8 mouse cellular contexts compared by ENCODE assay signal in the genomic region with DNA sequence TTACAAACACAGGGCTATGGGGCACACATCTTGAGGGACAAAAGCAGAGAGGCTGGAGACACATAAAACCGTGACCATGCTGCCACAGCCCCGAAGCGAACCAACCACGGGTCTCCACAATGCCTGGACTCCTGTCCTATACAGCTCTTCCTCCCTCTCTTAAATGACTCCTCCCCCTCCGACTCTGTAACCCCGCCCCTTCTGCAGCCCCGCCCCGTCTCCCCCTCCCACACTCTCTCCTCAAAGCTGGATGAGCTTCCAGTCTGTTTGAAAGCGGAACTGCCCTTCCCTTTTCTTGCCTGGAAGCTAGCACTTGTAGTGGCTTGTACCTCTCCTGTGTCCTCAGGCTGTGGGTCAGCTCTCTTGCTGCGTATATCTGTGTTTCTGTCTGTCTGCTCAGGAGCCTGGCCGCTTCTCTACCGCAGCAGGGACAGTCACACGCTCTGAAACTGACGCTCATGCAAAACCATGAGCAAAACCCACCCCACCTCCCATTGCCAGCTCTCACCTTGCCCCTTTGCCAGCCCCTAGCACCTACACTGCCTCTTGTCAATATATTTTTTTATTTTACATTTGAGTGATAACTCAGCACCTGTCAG. TPM values are rescaled to one million over a fixed set of nuclear protein-coding genes. Genes with fewer than 3 reads are reported as not detected.
DNase-seq lines count a peak whose midpoint lies in the region; ATAC-seq and TF ChIP-seq lines count a peak whose summit lies in the region.

No protein-coding gene starts in this region.

- H3K9me3 ChIP-seq in hindbrain, embryonic 10.5 days = no peaks in the 10 kb centered on the region
- no peaks in the 10 kb centered on the region for H3K9me3 ChIP-seq in hindbrain, embryonic 14.5 days (ENCODE audit: control insufficient read depth, low read length)
- no peaks in the 10 kb centered on the region for H3K9me3 ChIP-seq in embryonic facial prominence, embryonic 11.5 days (replicated peaks; ENCODE audit: control insufficient read depth, low read length)
- no peaks in the 10 kb centered on the region for H3K9me3 ChIP-seq in limb, embryonic 15.5 days
- no peaks in the 10 kb centered on the region for H3K9me3 ChIP-seq in neural tube, embryonic 13.5 days

- peaks cover 28% of the 10 kb centered on the region for H3K27me3 ChIP-seq in hindbrain, embryonic 10.5 days (ENCODE audit: insufficient read depth, poor library complexity, severe bottlenecking)
- H3K27me3 ChIP-seq in hindbrain, embryonic 14.5 days (ENCODE audit: control insufficient read depth, insufficient read depth, low read length) = peaks cover 10% of the 10 kb centered on the region
- H3K27me3 ChIP-seq in embryonic facial prominence, embryonic 11.5 days (ENCODE audit: control insufficient read depth, insufficient read depth, low read length) = peaks cover 7% of the 10 kb centered on the region
- peaks cover 18% of the 10 kb centered on the region for H3K27me3 ChIP-seq in limb, embryonic 15.5 days
- H3K27me3 ChIP-seq in neural tube, embryonic 13.5 days = peaks cover 25% of the 10 kb centered on the region

- ATAC-seq in hindbrain, embryonic 14.5 days (ENCODE audit: low FRiP score) = no peak
- ATAC-seq in embryonic facial prominence, embryonic 11.5 days (replicated peaks; ENCODE audit: insufficient number of reproducible peaks, low FRiP score, low TSS enrichment, low read depth) = 0 out of 2 replicates have a peak, but pooled peaks have one; percentile 5
- no peak for ATAC-seq in limb, embryonic 15.5 days (ENCODE audit: insufficient number of reproducible peaks, low FRiP score, low TSS enrichment, low read depth)
- ATAC-seq in neural tube, embryonic 13.5 days (ENCODE audit: low read depth) = no peak
- no peak for ATAC-seq in megakaryocyte-erythroid progenitor cell, adult 5-6 weeks (replicated peaks; ENCODE audit: low FRiP score, low TSS enrichment, poor library complexity, severe bottlenecking)

- H3K4me3 ChIP-seq in hindbrain, embryonic 10.5 days = peak overlapping the region; percentile 36
- H3K4me3 ChIP-seq in hindbrain, embryonic 14.5 days (replicated peaks; ENCODE audit: low read length) = no peak overlapping the region
- H3K4me3 ChIP-seq in embryonic facial prominence, embryonic 11.5 days (ENCODE audit: low read depth, low read length) = no peak overlapping the region
- no peak overlapping the region for H3K4me3 ChIP-seq in limb, embryonic 15.5 days
- H3K4me3 ChIP-seq in neural tube, embryonic 13.5 days = 0 out of 2 replicates have a peak overlapping the region, but pooled peaks have one; percentile 4
- no peak overlapping the region for H3K4me3 ChIP-seq in layer of hippocampus, adult 2 months

- TF ChIP-seq CTCF in layer of hippocampus, adult 2 months (conservative IDR thresholded peaks at IDR 0.05) = no peak

- H3K9ac ChIP-seq in hindbrain, embryonic 14.5 days = no peak overlapping the region
- no peak overlapping the region for H3K9ac ChIP-seq in embryonic facial prominence, embryonic 11.5 days (replicated peaks; ENCODE audit: low read length)
- H3K9ac ChIP-seq in limb, embryonic 15.5 days = no peak overlapping the region
- H3K9ac ChIP-seq in neural tube, embryonic 13.5 days = 0 out of 2 replicates have a peak overlapping the region, but pooled peaks have one; percentile 41

- H3K27ac ChIP-seq in hindbrain, embryonic 10.5 days = no peak overlapping the region
- H3K27ac ChIP-seq in hindbrain, embryonic 14.5 days = no peak overlapping the region
- no peak overlapping the region for H3K27ac ChIP-seq in embryonic facial prominence, embryonic 11.5 days (replicated peaks; ENCODE audit: low read depth, low read length)
- no peak overlapping the region for H3K27ac ChIP-seq in limb, embryonic 15.5 days
- H3K27ac ChIP-seq in neural tube, embryonic 13.5 days (replicated peaks) = no peak overlapping the region
- H3K27ac ChIP-seq in layer of hippocampus, adult 2 months = no peak overlapping the region

- 12% methylated on average over 14 of the region's 14 CpGs for WGBS in hindbrain, embryonic 10.5 days
- 9% methylated on average over 14 of the region's 14 CpGs for WGBS in hindbrain, embryonic 14.5 days
- WGBS in embryonic facial prominence, embryonic 11.5 days = 10% methylated on average over 13 of the region's 14 CpGs
- WGBS in limb, embryonic 15.5 days = 11% methylated on average over 14 of the region's 14 CpGs
- WGBS in neural tube, embryonic 13.5 days = 12% methylated on average over 14 of the region's 14 CpGs

- H3K4me2 ChIP-seq in hindbrain, embryonic 14.5 days (replicated peaks) = no peak overlapping the region; the same call in 1 of the 2 replicates
- peak overlapping the region; percentile 19; the same call in 1 of the 2 replicates for H3K4me2 ChIP-seq in embryonic facial prominence, embryonic 11.5 days (ENCODE audit: low read depth, low read length)
- peak overlapping the region; percentile 29; the same call in 1 of the 2 replicates for H3K4me2 ChIP-seq in limb, embryonic 15.5 days
- H3K4me2 ChIP-seq in neural tube, embryonic 13.5 days = peak overlapping the region; percentile 45

- DNase-seq in hindbrain, embryonic 10.5 days (ENCODE audit: low spot score) = peak; percentile 58
- no peak for DNase-seq in hindbrain, embryonic 14.5 days (ENCODE audit: low spot score)
- peak; percentile 45 for DNase-seq in embryonic facial prominence, embryonic 11.5 days (ENCODE audit: low spot score)
- DNase-seq in layer of hippocampus, adult 2 months (ENCODE audit: low spot score in 2 of 2) = no peak
- DNase-seq in layer of hippocampus, postnatal 25 days (ENCODE audit: extremely low spot score in 1 of 2, low spot score in 1 of 2) = no peak

- H3K4me1 ChIP-seq in hindbrain, embryonic 10.5 days (replicated peaks) = peaks cover 16% of the 10 kb centered on the region
- no peaks in the 10 kb centered on the region for H3K4me1 ChIP-seq in hindbrain, embryonic 14.5 days (replicated peaks; ENCODE audit: control insufficient read depth, insufficient read depth, low read length)
- H3K4me1 ChIP-seq in embryonic facial prominence, embryonic 11.5 days (ENCODE audit: control insufficient read depth, insufficient read depth, low read length) = no peaks in the 10 kb centered on the region
- H3K4me1 ChIP-seq in limb, embryonic 15.5 days = peaks cover 2% of the 10 kb centered on the region; the same call in 1 of the 2 replicates
- H3K4me1 ChIP-seq in neural tube, embryonic 13.5 days (replicated peaks) = 0 out of 2 replicates have a peak, but pooled peaks cover 3% of the 10 kb centered on the region

- no peaks in the 10 kb centered on the region for H3K36me3 ChIP-seq in hindbrain, embryonic 10.5 days
- H3K36me3 ChIP-seq in hindbrain, embryonic 14.5 days (replicated peaks; ENCODE audit: control insufficient read depth, insufficient read depth) = no peaks in the 10 kb centered on the region
- H3K36me3 ChIP-seq in embryonic facial prominence, embryonic 11.5 days (replicated peaks; ENCODE audit: control insufficient read depth, insufficient read depth, low read depth, low read length) = no peaks in the 10 kb centered on the region
- no peaks in the 10 kb centered on the region for H3K36me3 ChIP-seq in limb, embryonic 15.5 days
- H3K36me3 ChIP-seq in neural tube, embryonic 13.5 days = no peaks in the 10 kb centered on the region

RNA-seq across cellular contexts. Expression of a gene that starts 5.7 kb away (rescaled TPM):
- polyA plus RNA-seq in hindbrain, embryonic 10.5 days (2016; fragmentation: Nextera tagmentation; extraction: Ambion mirVana) = 0.15 TPM in 1 of 2 replicates, not detected in the other
- 0.63 and 0.71 TPM in 2 replicates for polyA plus RNA-seq in hindbrain, embryonic 14.5 days (2014; fragmentation: Nextera tagmentation; extraction: Ambion mirVana)
- polyA plus RNA-seq in embryonic facial prominence, embryonic 11.5 days (2014; fragmentation: Nextera tagmentation; extraction: Ambion mirVana) = 0.04 and 0.62 TPM in 2 replicates
- polyA plus RNA-seq in limb, embryonic 15.5 days (2015; fragmentation: Nextera tagmentation; extraction: Ambion mirVana) = 2.2 and 4.5 TPM in 2 replicates
- 0.27 and 0.55 TPM in 2 replicates for polyA plus RNA-seq in neural tube, embryonic 13.5 days (2015; fragmentation: Nextera tagmentation; extraction: Ambion mirVana)
- total RNA-seq in layer of hippocampus, adult 2 months (2021) = 1 to 10 TPM; 1.2 to 1.5 TPM
- 0.37 and 0.52 TPM in 2 replicates for total RNA-seq in megakaryocyte-erythroid progenitor cell, adult 5-6 weeks (2014; fragmentation: Nextera tagmentation)
- under 0.01 and 0.23 TPM in 2 replicates for total RNA-seq in megakaryocyte-erythroid progenitor cell, adult 5-6 weeks (2017)
- 1 to 10 TPM; 1.5 to 2.2 TPM for total RNA-seq in layer of hippocampus, postnatal 25 days (2021)

RNA-seq across cellular contexts. Expression of a gene that starts 21.7 kb away (rescaled TPM):
- 4.8 and 7.1 TPM in 2 replicates for polyA plus RNA-seq in hindbrain, embryonic 10.5 days (2016; fragmentation: Nextera tagmentation; extraction: Ambion mirVana)
- 3.4 and 3.7 TPM in 2 replicates for polyA plus RNA-seq in hindbrain, embryonic 14.5 days (2014; fragmentation: Nextera tagmentation; extraction: Ambion mirVana)
- 1.5 and 2.6 TPM in 2 replicates for polyA plus RNA-seq in embryonic facial prominence, embryonic 11.5 days (2014; fragmentation: Nextera tagmentation; extraction: Ambion mirVana)
- 4.1 and 4.4 TPM in 2 replicates for polyA plus RNA-seq in limb, embryonic 15.5 days (2015; fragmentation: Nextera tagmentation; extraction: Ambion mirVana)
- polyA plus RNA-seq in neural tube, embryonic 13.5 days (2015; fragmentation: Nextera tagmentation; extraction: Ambion mirVana) = 6.0 and 6.3 TPM in 2 replicates
- 1 to 10 TPM; 7.8 to 8.7 TPM for total RNA-seq in layer of hippocampus, adult 2 months (2021)
- 14.3 and 26.1 TPM in 2 replicates for total RNA-seq in megakaryocyte-erythroid progenitor cell, adult 5-6 weeks (2014; fragmentation: Nextera tagmentation)
- 11.2 and 11.9 TPM in 2 replicates for total RNA-seq in megakaryocyte-erythroid progenitor cell, adult 5-6 weeks (2017)
- 1 to 10 TPM; 7.8 to 9.4 TPM for total RNA-seq in layer of hippocampus, postnatal 25 days (2021)

RNA-seq across cellular contexts. Expression of a gene that starts 41.1 kb away (rescaled TPM):
- polyA plus RNA-seq in hindbrain, embryonic 10.5 days (2016; fragmentation: Nextera tagmentation; extraction: Ambion mirVana) = 0.14 and 0.20 TPM in 2 replicates
- polyA plus RNA-seq in hindbrain, embryonic 14.5 days (2014; fragmentation: Nextera tagmentation; extraction: Ambion mirVana) = 0.12 and 0.35 TPM in 2 replicates
- polyA plus RNA-seq in embryonic facial prominence, embryonic 11.5 days (2014; fragmentation: Nextera tagmentation; extraction: Ambion mirVana) = 0.15 TPM in 1 of 2 replicates, not detected in the other
- polyA plus RNA-seq in limb, embryonic 15.5 days (2015; fragmentation: Nextera tagmentation; extraction: Ambion mirVana) = 0.32 and 0.58 TPM in 2 replicates
- 0.17 TPM in 1 of 2 replicates, not detected in the other for polyA plus RNA-seq in neural tube, embryonic 13.5 days (2015; fragmentation: Nextera tagmentation; extraction: Ambion mirVana)
- 10 to 100 TPM; 10.2 to 10.8 TPM for total RNA-seq in layer of hippocampus, adult 2 months (2021)
- total RNA-seq in megakaryocyte-erythroid progenitor cell, adult 5-6 weeks (2014; fragmentation: Nextera tagmentation) = 0.55 TPM in 1 of 2 replicates, not detected in the other
- total RNA-seq in megakaryocyte-erythroid progenitor cell, adult 5-6 weeks (2017) = not detected in 2 replicates
- 10 to 100 TPM; 20.7 to 23.4 TPM for total RNA-seq in layer of hippocampus, postnatal 25 days (2021)

RNA-seq across cellular contexts. Expression of a gene that starts 50.1 kb away (rescaled TPM):
- 113 and 119 TPM in 2 replicates for polyA plus RNA-seq in hindbrain, embryonic 10.5 days (2016; fragmentation: Nextera tagmentation; extraction: Ambion mirVana)
- polyA plus RNA-seq in hindbrain, embryonic 14.5 days (2014; fragmentation: Nextera tagmentation; extraction: Ambion mirVana) = 248 and 249 TPM in 2 replicates
- polyA plus RNA-seq in embryonic facial prominence, embryonic 11.5 days (2014; fragmentation: Nextera tagmentation; extraction: Ambion mirVana) = 121 and 139 TPM in 2 replicates
- polyA plus RNA-seq in limb, embryonic 15.5 days (2015; fragmentation: Nextera tagmentation; extraction: Ambion mirVana) = 122 and 124 TPM in 2 replicates
- 179 and 191 TPM in 2 replicates for polyA plus RNA-seq in neural tube, embryonic 13.5 days (2015; fragmentation: Nextera tagmentation; extraction: Ambion mirVana)
- 100 to 1,000 TPM; 134 to 136 TPM for total RNA-seq in layer of hippocampus, adult 2 months (2021)
- total RNA-seq in megakaryocyte-erythroid progenitor cell, adult 5-6 weeks (2014; fragmentation: Nextera tagmentation) = 72.9 and 91.5 TPM in 2 replicates
- 52.0 and 72.3 TPM in 2 replicates for total RNA-seq in megakaryocyte-erythroid progenitor cell, adult 5-6 weeks (2017)
- 100 to 1,000 TPM; 138 to 146 TPM for total RNA-seq in layer of hippocampus, postnatal 25 days (2021)

Comparison
In these comparisons a context has a peak if more than half of its experiments do, and no peak if none do; other contexts are left out.
1. DNase-seq: peak in hindbrain, embryonic 10.5 days (single experiment) and embryonic facial prominence, embryonic 11.5 days (single experiment); none in hindbrain, embryonic 14.5 days (single experiment), layer of hippocampus, adult 2 months (0 of 2) and layer of hippocampus, postnatal 25 days (0 of 2).
2. H3K4me3 ChIP-seq: peak in hindbrain, embryonic 10.5 days (single experiment) and neural tube, embryonic 13.5 days (single experiment); none in hindbrain, embryonic 14.5 days (single experiment), embryonic facial prominence, embryonic 11.5 days (single experiment), limb, embryonic 15.5 days (single experiment) and layer of hippocampus, adult 2 months (single experiment).